Comparison of ENCODE assay signal across 7 mouse cellular contexts in the genomic region with DNA sequence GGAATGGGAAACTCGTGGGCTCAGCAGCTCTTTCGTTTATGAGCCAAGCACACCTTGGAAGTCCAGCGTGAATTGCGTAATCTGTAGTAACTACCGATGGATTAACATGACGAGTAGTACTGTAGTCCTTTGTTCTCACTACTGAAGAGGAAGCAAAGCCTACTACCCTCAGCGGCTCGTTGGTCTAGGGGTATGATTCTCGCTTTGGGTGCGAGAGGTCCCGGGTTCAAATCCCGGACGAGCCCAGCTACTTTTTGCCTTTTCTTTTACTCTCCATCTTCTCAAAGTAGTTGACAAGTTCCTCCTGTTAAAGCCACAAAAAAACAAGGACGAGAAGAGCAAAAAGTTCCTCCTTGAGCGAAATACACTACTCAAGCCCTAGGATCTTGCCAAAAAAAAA. TPM values are rescaled to one million over a fixed set of nuclear protein-coding genes. Genes with fewer than 3 reads are reported as not detected.
DNase-seq lines count a peak whose midpoint lies in the region; ATAC-seq lines count a peak whose summit lies in the region.

No protein-coding gene starts in this region.

- peak; percentile 84 for DNase-seq in Muller cell, postnatal 12 days (ENCODE audit: inconsistent ontology term)
- peak; percentile 42 for DNase-seq in cerebellum, adult 8-10 months
- peak; percentile 52 to 72 for DNase-seq in frontal cortex, postnatal 25 days (ENCODE audit: low spot score in 2 of 2)
- peak; percentile 88 for DNase-seq in induced T-regulatory cell, adult 2 months (ENCODE audit: low read depth)
- peak; percentile 46 to 73 for DNase-seq in left cerebral cortex, postnatal 25 days (ENCODE audit: low spot score in 2 of 2)
- peak; percentile 15 to 32 for DNase-seq in right cerebral cortex, postnatal 36 days (ENCODE audit: low spot score in 2 of 2)

- peak; percentile 57 for ATAC-seq in megakaryocyte progenitor cell, adult 5-6 weeks (replicated peaks; ENCODE audit: poor library complexity)

- intact Hi-C loops in left cerebral cortex, postnatal 25 days (cut with DNase I) = no loop called here

RNA-seq across cellular contexts. Expression of gene Elf2, which starts 17.7 kb away (rescaled TPM):
- 10 to 100 TPM; 35.6 to 36.4 TPM for total RNA-seq in left cerebral cortex, postnatal 25 days (2021)
- total RNA-seq in megakaryocyte progenitor cell, adult 5-6 weeks (2015) = 40.3 and 43.1 TPM in 2 replicates
- 96.0 and 124 TPM in 2 replicates for total RNA-seq in megakaryocyte progenitor cell, adult 5-6 weeks (2017)

RNA-seq across cellular contexts. Expression of gene Mgarp, which starts 38.4 kb away (rescaled TPM):
- total RNA-seq in left cerebral cortex, postnatal 25 days (2021) = not detected
- total RNA-seq in megakaryocyte progenitor cell, adult 5-6 weeks (2015) = not detected in 2 replicates
- not detected in 2 replicates for total RNA-seq in megakaryocyte progenitor cell, adult 5-6 weeks (2017)

RNA-seq across cellular contexts. Expression of gene Ndufc1, which starts 50.6 kb away (rescaled TPM):
- 100 to 1,000 TPM; 362 to 365 TPM for total RNA-seq in left cerebral cortex, postnatal 25 days (2021)
- total RNA-seq in megakaryocyte progenitor cell, adult 5-6 weeks (2015) = 175 and 219 TPM in 2 replicates
- 84.9 and 94.9 TPM in 2 replicates for total RNA-seq in megakaryocyte progenitor cell, adult 5-6 weeks (2017)

RNA-seq across cellular contexts. Expression of gene Naa15, which starts 56.8 kb away (rescaled TPM):
- total RNA-seq in left cerebral cortex, postnatal 25 days (2021) = 10 to 100 TPM; 46.8 to 51.3 TPM
- 126 and 131 TPM in 2 replicates for total RNA-seq in megakaryocyte progenitor cell, adult 5-6 weeks (2015)
- total RNA-seq in megakaryocyte progenitor cell, adult 5-6 weeks (2017) = 69.8 and 118 TPM in 2 replicates

Comparison
In these comparisons a context has a peak if more than half of its experiments do, and no peak if none do; other contexts are left out.
1. Peak in every context shown above with its lines: DNase-seq and ATAC-seq.
2. DNase-seq: peak in every context shown above with its lines; median percentile 88 in induced T-regulatory cell, adult 2 months; 84 in Muller cell, postnatal 12 days; 62 in frontal cortex, postnatal 25 days; 60 in left cerebral cortex, postnatal 25 days; 42 in cerebellum, adult 8-10 months; 24 in right cerebral cortex, postnatal 36 days.